Mouse (Mus musculus): ENCODE data around the gene 4932438H23Rik. TPM values are rescaled to one million over a fixed set of nuclear protein-coding genes. Genes with fewer than 3 reads are reported as not detected.

Gene 4932438H23Rik
- polyA plus RNA-seq, 1 experiment from 2014 or later: 0.18 TPM

- ATAC-seq (ENCODE audit: insufficient number of reproducible peaks, insufficient read depth, low FRiP score, low read depth): no peak
- 76% methylated on average over 3 of the region's 3 CpGs for WGBS
- H3K36me3 ChIP-seq (ENCODE audit: control insufficient read depth, insufficient read depth, low read length): no peaks in the 10 kb centered on the region
- peaks cover 0 to 4% of the 10 kb centered on the region in 2 experiments; a peak in 1 of 4 replicates for H3K4me1 ChIP-seq (ENCODE audit: control insufficient read depth in 2 of 2, insufficient read depth in 2 of 2, low read length in 2 of 2)
- no peak overlapping the region for H3K4me2 ChIP-seq (ENCODE audit: low read length)
- H3K9ac ChIP-seq (ENCODE audit: low read length): no peak overlapping the region
- H3K27ac ChIP-seq (replicated peaks in 1 of 2; ENCODE audit: control insufficient read depth in 1 of 2, insufficient read depth in 1 of 2, low read depth in 2 of 2, low read length in 2 of 2): no peak overlapping the region
- no peak overlapping the region for H3K4me3 ChIP-seq (ENCODE audit: control insufficient read depth in 1 of 2, insufficient read depth in 1 of 2, low read depth in 1 of 2, low read length in 2 of 2)
- no peaks in the 10 kb centered on the region for H3K9me3 ChIP-seq (ENCODE audit: control insufficient read depth, low read length)
- peaks cover 35% of the 10 kb centered on the region for H3K27me3 ChIP-seq (ENCODE audit: control insufficient read depth, insufficient read depth, low read length)
Measured at GRCm38 (mm10) chr16:91136607-91137006, 41.7 kb upstream of the 4932438H23Rik start.

- no peaks in the 10 kb centered on the region for H3K4me1 ChIP-seq (ENCODE audit: control insufficient read depth in 2 of 2, insufficient read depth in 2 of 2, low read length in 2 of 2)
- H3K4me2 ChIP-seq (ENCODE audit: low read length): no peak overlapping the region
- no peak for ATAC-seq (ENCODE audit: insufficient number of reproducible peaks, insufficient read depth, low FRiP score, low read depth)
- H3K36me3 ChIP-seq (ENCODE audit: control insufficient read depth, insufficient read depth, low read length): no peaks in the 10 kb centered on the region
- 87% methylated on average over 15 of the region's 15 CpGs for WGBS
- no peaks in the 10 kb centered on the region for H3K9me3 ChIP-seq (ENCODE audit: control insufficient read depth, low read length)
- no peaks in the 10 kb centered on the region for H3K27me3 ChIP-seq (ENCODE audit: control insufficient read depth, insufficient read depth, low read length)
- no peak overlapping the region for H3K4me3 ChIP-seq (ENCODE audit: control insufficient read depth in 1 of 2, insufficient read depth in 1 of 2, low read depth in 1 of 2, low read length in 2 of 2)
- H3K9ac ChIP-seq (ENCODE audit: low read length): no peak overlapping the region
- no peak overlapping the region for H3K27ac ChIP-seq (replicated peaks in 1 of 2; ENCODE audit: control insufficient read depth in 1 of 2, insufficient read depth in 1 of 2, low read depth in 2 of 2, low read length in 2 of 2)
Measured at GRCm38 (mm10) chr16:91129916-91130315, 35.0 kb upstream of the 4932438H23Rik start.

GRCm38 (mm10) chr16:91128431-91128830 lies 33.5 kb upstream of the 4932438H23Rik start:
- Histone ChIP-seq H3K4me2 (ENCODE audit: low read length) (no peak overlapping the region), H3K27ac (replicated peaks in 1 of 2; ENCODE audit: control insufficient read depth in 1 of 2, insufficient read depth in 1 of 2, low read depth in 2 of 2, low read length in 2 of 2) (no peak overlapping the region), H3K27me3 (ENCODE audit: control insufficient read depth, insufficient read depth, low read length) (no peaks in the 10 kb centered on the region), H3K9ac (ENCODE audit: low read length) (no peak overlapping the region), H3K4me1 (ENCODE audit: control insufficient read depth in 2 of 2, insufficient read depth in 2 of 2, low read length in 2 of 2) (no peaks in the 10 kb centered on the region), H3K9me3 (ENCODE audit: control insufficient read depth, low read length) (no peaks in the 10 kb centered on the region), H3K36me3 (ENCODE audit: control insufficient read depth, insufficient read depth, low read length) (no peaks in the 10 kb centered on the region), H3K4me3 (ENCODE audit: control insufficient read depth in 1 of 2, insufficient read depth in 1 of 2, low read depth in 1 of 2, low read length in 2 of 2) (no peak overlapping the region)
- 90% methylated on average over 4 of the region's 4 CpGs for WGBS
- ATAC-seq (ENCODE audit: insufficient number of reproducible peaks, insufficient read depth, low FRiP score, low read depth): no peak

GRCm38 (mm10) chr16:91126734-91127524 lies 32.0 kb upstream of the 4932438H23Rik start:
- 74% methylated on average over 8 of the region's 8 CpGs for WGBS
- no peak overlapping the region for H3K4me3 ChIP-seq (ENCODE audit: control insufficient read depth in 1 of 2, insufficient read depth in 1 of 2, low read depth in 1 of 2, low read length in 2 of 2)
- ATAC-seq (ENCODE audit: insufficient number of reproducible peaks, insufficient read depth, low FRiP score, low read depth): no peak
- no peaks in the 10 kb centered on the region for H3K36me3 ChIP-seq (ENCODE audit: control insufficient read depth, insufficient read depth, low read length)
- H3K9me3 ChIP-seq (ENCODE audit: control insufficient read depth, low read length): no peaks in the 10 kb centered on the region
- H3K9ac ChIP-seq (ENCODE audit: low read length): no peak overlapping the region
- no peaks in the 10 kb centered on the region for H3K4me1 ChIP-seq (ENCODE audit: control insufficient read depth in 2 of 2, insufficient read depth in 2 of 2, low read length in 2 of 2)
- no peak overlapping the region for H3K27ac ChIP-seq (replicated peaks in 1 of 2; ENCODE audit: control insufficient read depth in 1 of 2, insufficient read depth in 1 of 2, low read depth in 2 of 2, low read length in 2 of 2)
- no peak overlapping the region for H3K4me2 ChIP-seq (ENCODE audit: low read length)
- no peaks in the 10 kb centered on the region for H3K27me3 ChIP-seq (ENCODE audit: control insufficient read depth, insufficient read depth, low read length)

GRCm38 (mm10) chr16:91124256-91124655 lies 29.3 kb upstream of the 4932438H23Rik start:
- Histone ChIP-seq H3K27ac (replicated peaks in 1 of 2; ENCODE audit: control insufficient read depth in 1 of 2, insufficient read depth in 1 of 2, low read depth in 2 of 2, low read length in 2 of 2) (no peak overlapping the region), H3K36me3 (ENCODE audit: control insufficient read depth, insufficient read depth, low read length) (no peaks in the 10 kb centered on the region), H3K4me3 (ENCODE audit: control insufficient read depth in 1 of 2, insufficient read depth in 1 of 2, low read depth in 1 of 2, low read length in 2 of 2) (no peak overlapping the region), H3K9ac (ENCODE audit: low read length) (no peak overlapping the region), H3K9me3 (ENCODE audit: control insufficient read depth, low read length) (no peaks in the 10 kb centered on the region), H3K27me3 (ENCODE audit: control insufficient read depth, insufficient read depth, low read length) (no peaks in the 10 kb centered on the region), H3K4me2 (ENCODE audit: low read length) (no peak overlapping the region), H3K4me1 (ENCODE audit: control insufficient read depth in 2 of 2, insufficient read depth in 2 of 2, low read length in 2 of 2) (no peaks in the 10 kb centered on the region)
- 77% methylated on average over 3 of the region's 3 CpGs for WGBS
- no peak for ATAC-seq (ENCODE audit: insufficient number of reproducible peaks, insufficient read depth, low FRiP score, low read depth)

- H3K4me2 ChIP-seq (ENCODE audit: low read length): no peak overlapping the region
- no peak overlapping the region for H3K4me3 ChIP-seq (ENCODE audit: control insufficient read depth in 1 of 2, insufficient read depth in 1 of 2, low read depth in 1 of 2, low read length in 2 of 2)
- no peaks in the 10 kb centered on the region for H3K9me3 ChIP-seq (ENCODE audit: control insufficient read depth, low read length)
- no peak overlapping the region for H3K27ac ChIP-seq (replicated peaks in 1 of 2; ENCODE audit: control insufficient read depth in 1 of 2, insufficient read depth in 1 of 2, low read depth in 2 of 2, low read length in 2 of 2)
- no peaks in the 10 kb centered on the region for H3K27me3 ChIP-seq (ENCODE audit: control insufficient read depth, insufficient read depth, low read length)
- 77% methylated on average over 1 of the region's 1 CpGs for WGBS
- no peaks in the 10 kb centered on the region for H3K4me1 ChIP-seq (ENCODE audit: control insufficient read depth in 2 of 2, insufficient read depth in 2 of 2, low read length in 2 of 2)
- no peak overlapping the region for H3K9ac ChIP-seq (ENCODE audit: low read length)
- no peaks in the 10 kb centered on the region for H3K36me3 ChIP-seq (ENCODE audit: control insufficient read depth, insufficient read depth, low read length)
- no peak for ATAC-seq (ENCODE audit: insufficient number of reproducible peaks, insufficient read depth, low FRiP score, low read depth)
Measured at GRCm38 (mm10) chr16:91123821-91124220, 28.9 kb upstream of the 4932438H23Rik start.

GRCm38 (mm10) chr16:91119879-91120278 lies 25.0 kb upstream of the 4932438H23Rik start:
- no peak overlapping the region for H3K4me2 ChIP-seq (ENCODE audit: low read length)
- H3K27me3 ChIP-seq (ENCODE audit: control insufficient read depth, insufficient read depth, low read length): no peaks in the 10 kb centered on the region
- H3K9me3 ChIP-seq (ENCODE audit: control insufficient read depth, low read length): no peaks in the 10 kb centered on the region
- WGBS: 79% methylated on average over 6 of the region's 6 CpGs
- H3K36me3 ChIP-seq (ENCODE audit: control insufficient read depth, insufficient read depth, low read length): no peaks in the 10 kb centered on the region
- H3K27ac ChIP-seq (replicated peaks in 1 of 2; ENCODE audit: control insufficient read depth in 1 of 2, insufficient read depth in 1 of 2, low read depth in 2 of 2, low read length in 2 of 2): no peak overlapping the region
- H3K4me1 ChIP-seq (ENCODE audit: control insufficient read depth in 2 of 2, insufficient read depth in 2 of 2, low read length in 2 of 2): no peaks in the 10 kb centered on the region
- no peak overlapping the region for H3K9ac ChIP-seq (ENCODE audit: low read length)
- H3K4me3 ChIP-seq (ENCODE audit: control insufficient read depth in 1 of 2, insufficient read depth in 1 of 2, low read depth in 1 of 2, low read length in 2 of 2): no peak overlapping the region
- ATAC-seq (ENCODE audit: insufficient number of reproducible peaks, insufficient read depth, low FRiP score, low read depth): no peak

- ATAC-seq (ENCODE audit: insufficient number of reproducible peaks, insufficient read depth, low FRiP score, low read depth): no peak
- Histone ChIP-seq H3K9me3 (ENCODE audit: control insufficient read depth, low read length) (no peaks in the 10 kb centered on the region), H3K27ac (replicated peaks in 1 of 2; ENCODE audit: control insufficient read depth in 1 of 2, insufficient read depth in 1 of 2, low read depth in 2 of 2, low read length in 2 of 2) (no peak overlapping the region), H3K27me3 (ENCODE audit: control insufficient read depth, insufficient read depth, low read length) (no peaks in the 10 kb centered on the region), H3K4me3 (ENCODE audit: control insufficient read depth in 1 of 2, insufficient read depth in 1 of 2, low read depth in 1 of 2, low read length in 2 of 2) (no peak overlapping the region), H3K4me1 (ENCODE audit: control insufficient read depth in 2 of 2, insufficient read depth in 2 of 2, low read length in 2 of 2) (no peaks in the 10 kb centered on the region), H3K36me3 (ENCODE audit: control insufficient read depth, insufficient read depth, low read length) (no peaks in the 10 kb centered on the region), H3K9ac (ENCODE audit: low read length) (no peak overlapping the region), H3K4me2 (ENCODE audit: low read length) (no peak overlapping the region)
- 55% methylated on average over 7 of the region's 7 CpGs for WGBS
Measured at GRCm38 (mm10) chr16:91116696-91117095, 21.8 kb upstream of the 4932438H23Rik start.
